Mouse (Mus musculus) limb, embryonic 14.5 days (tissue): ENCODE data around the gene Ddit4l. TPM values are rescaled to one million over a fixed set of nuclear protein-coding genes. Genes with fewer than 3 reads are reported as not detected.

Source experiments
- ATAC-seq: fragments of 200-750 bp; cut with Nextera tagmentation; 2 replicates; pipeline ENCODE4 v1.8.0; 2017; ENCODE audit warnings: low read depth, moderate number of reproducible peaks, moderate TSS enrichment; ENCODE audit not compliant: low FRiP score
- DNase-seq: peaks from one replicate; pipeline ENCODE4 v3.0.0-alpha.2; 2015; ENCODE audit warnings: low spot score
- H3K27ac ChIP-seq: fragments of 300-500 bp; sonication (generic); replicated peaks from 2 replicates; pipeline ENCODE4 v1.5.1; 2014; ENCODE audit warnings: low read depth, mild to moderate bottlenecking, low read length, moderate library complexity, mixed read lengths
- H3K27me3 ChIP-seq: fragments of 300-500 bp; sonication (generic); 2 replicates; pipeline ENCODE4 v1.6.1; 2014; ENCODE audit warnings: low read length, mixed read lengths; ENCODE audit not compliant: control insufficient read depth, insufficient read depth
- H3K36me3 ChIP-seq: fragments of 300-500 bp; sonication (generic); 2 replicates; pipeline ENCODE4 v1.6.1; 2014; ENCODE audit warnings: mild to moderate bottlenecking, low read length, moderate library complexity, mixed read lengths; ENCODE audit not compliant: control insufficient read depth, insufficient read depth
- H3K4me1 ChIP-seq: fragments of 300-500 bp; sonication (generic); 2 replicates; pipeline ENCODE4 v1.6.1; 2014; ENCODE audit warnings: antibody characterized with exemption, low read length, mixed read lengths; ENCODE audit not compliant: control insufficient read depth, insufficient read depth
- H3K4me2 ChIP-seq: fragments of 300-500 bp; sonication (generic); replicated peaks from 2 replicates; pipeline ENCODE4 v1.6.1; 2014; ENCODE audit warnings: low read depth, mild to moderate bottlenecking, low read length, moderate library complexity; ENCODE audit not compliant: severe bottlenecking
- H3K4me3 ChIP-seq: fragments of 300-500 bp; sonication (generic); replicated peaks from 2 replicates; pipeline ENCODE4 v1.5.1; 2014; ENCODE audit warnings: low read length
- H3K9ac ChIP-seq: fragments of 300-500 bp; sonication (generic); 2 replicates; pipeline ENCODE4 v1.6.1; 2014; ENCODE audit warnings: mild to moderate bottlenecking, low read depth, low read length, moderate library complexity; ENCODE audit not compliant: severe bottlenecking
- H3K9me3 ChIP-seq: fragments of 300-500 bp; sonication (generic); 2 replicates; pipeline ENCODE4 v1.6.1; 2016; ENCODE audit warnings: low read length; ENCODE audit not compliant: control insufficient read depth
- POLR2A ChIP-seq: fragments of 200-500 bp; IDR thresholded peaks from 2 replicates; pipeline ENCODE4 v1.8.0; 2012; ENCODE audit warnings: inconsistent platforms, mild to moderate bottlenecking, moderate library complexity, borderline replicate concordance; ENCODE audit not compliant: insufficient read depth, insufficient read length; ENCODE audit errors: extremely low read depth
- WGBS: fragments of 180-500 bp; shearing (Covaris S2); extraction: QIAGEN DNeasy Blood & Tissue Kit; methylation state at CpG from one replicate; pipeline ENCODE4 v1.1.7; 2014; 5-methylcytosine and 5-hydroxymethylcytosine counted together
- polyA plus RNA-seq, 2 experiments: library from polyadenylated mRNA; depleted of rRNA in 1 of 2; stranded (reverse) in 1 of 2; unstranded in 1 of 2; fragments of >200 nt; fragmentation: Nextera tagmentation in 1 of 2; extraction: Ambion mirVana in 1 of 2; gene quantifications; 2 replicates each; pipeline versions ENCODE4 v1.2.1 to v1.2.3; 2012 to 2014

The Ddit4l gene
- polyA plus RNA-seq, 2 experiments: 9.2 to 21.0 TPM

GRCm38 (mm10) chr3:137636571-137636970 lies 15.2 kb downstream of the Ddit4l start:
- WGBS: 87% methylated on average over 4 of the region's 4 CpGs

DNA sequence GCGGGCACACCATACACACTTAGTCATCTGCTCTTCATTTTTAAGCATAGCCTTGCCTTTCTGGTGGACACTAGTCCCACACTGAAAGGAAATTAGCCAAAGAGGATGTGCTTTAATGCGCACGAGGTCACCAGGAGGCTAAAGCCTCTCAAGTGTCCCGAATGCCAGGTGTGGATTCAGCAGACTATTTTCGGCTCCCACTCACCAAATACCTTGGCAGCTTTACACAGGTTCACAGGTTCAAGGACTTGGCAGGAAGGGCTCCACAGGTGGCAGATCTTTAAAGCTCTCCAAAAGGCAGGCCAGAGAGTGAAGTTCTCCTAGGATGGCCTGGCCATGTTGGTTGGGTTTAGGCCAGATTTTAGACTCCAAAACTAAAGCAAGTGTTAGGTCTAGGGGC lies 19.8 kb downstream of the Ddit4l start:
- no peak for TF ChIP-seq POLR2A
- Histone ChIP-seq H3K4me2 (no peak overlapping the region), H3K27ac (no peak overlapping the region), H3K36me3 (no peaks in the 10 kb centered on the region), H3K9ac (no peak overlapping the region), H3K27me3 (no peaks in the 10 kb centered on the region), H3K4me1 (0 out of 2 replicates have a peak, but pooled peaks cover 4% of the 10 kb centered on the region), H3K4me3 (no peak overlapping the region), H3K9me3 (no peaks in the 10 kb centered on the region)
- DNase-seq: no peak
- ATAC-seq: no peak
- 64% methylated on average over 5 of the region's 5 CpGs for WGBS

More at GRCm38 (mm10) chr3:137636571-137636970, 15.2 kb downstream of the Ddit4l start:
- Histone ChIP-seq H3K36me3 (no peaks in the 10 kb centered on the region), H3K4me1 (0 out of 2 replicates have a peak, but pooled peaks cover 2% of the 10 kb centered on the region), H3K9ac (no peak overlapping the region), H3K4me3 (no peak overlapping the region), H3K9me3 (no peaks in the 10 kb centered on the region), H3K27ac (no peak overlapping the region), H3K27me3 (no peaks in the 10 kb centered on the region), H3K4me2 (no peak overlapping the region)
- no peak for TF ChIP-seq POLR2A
- ATAC-seq (no peak), DNase-seq (no peak)

- Histone ChIP-seq H3K4me1 (0 out of 2 replicates have a peak, but pooled peaks cover 4% of the 10 kb centered on the region), H3K27me3 (no peaks in the 10 kb centered on the region), H3K9me3 (no peaks in the 10 kb centered on the region), H3K4me3 (no peak overlapping the region), H3K9ac (no peak overlapping the region), H3K36me3 (no peaks in the 10 kb centered on the region), H3K27ac (no peak overlapping the region), H3K4me2 (no peak overlapping the region)
- TF ChIP-seq POLR2A: no peak
- 22% methylated on average over 8 of the region's 8 CpGs for WGBS
- ATAC-seq (no peak), DNase-seq (no peak)
These were observed 20.7 kb downstream of the Ddit4l start for GRCm38 (mm10) chr3:137642137-137642536.

- no peaks in the 10 kb centered on the region for H3K36me3 ChIP-seq
- no peak overlapping the region for H3K4me3 ChIP-seq
- H3K27ac ChIP-seq: no peak overlapping the region
- WGBS: 69% methylated on average over 3 of the region's 3 CpGs
- H3K9me3 ChIP-seq: no peaks in the 10 kb centered on the region
- ATAC-seq (no peak), DNase-seq (no peak)
- no peak overlapping the region for H3K4me2 ChIP-seq
- H3K27me3 ChIP-seq: no peaks in the 10 kb centered on the region
- no peak overlapping the region for H3K9ac ChIP-seq
- no peak for TF ChIP-seq POLR2A
- H3K4me1 ChIP-seq: 0 out of 2 replicates have a peak, but pooled peaks cover 4% of the 10 kb centered on the region
These were observed 21.2 kb downstream of the Ddit4l start for GRCm38 (mm10) chr3:137642568-137642967.

- no peaks in the 10 kb centered on the region for H3K9me3 ChIP-seq
- no peak overlapping the region for H3K27ac ChIP-seq
- H3K27me3 ChIP-seq: no peaks in the 10 kb centered on the region
- peaks cover 9% of the 10 kb centered on the region; the same call in 1 of the 2 replicates for H3K4me1 ChIP-seq
- TF ChIP-seq POLR2A: no peak
- no peaks in the 10 kb centered on the region for H3K36me3 ChIP-seq
- 80% methylated on average over 3 of the region's 3 CpGs for WGBS
- ATAC-seq: no peak
- no peak overlapping the region for H3K4me3 ChIP-seq
- no peak for DNase-seq
- no peak overlapping the region for H3K9ac ChIP-seq
- no peak overlapping the region for H3K4me2 ChIP-seq
These were observed 22.7 kb downstream of the Ddit4l start for GRCm38 (mm10) chr3:137644081-137644480.

DNA sequence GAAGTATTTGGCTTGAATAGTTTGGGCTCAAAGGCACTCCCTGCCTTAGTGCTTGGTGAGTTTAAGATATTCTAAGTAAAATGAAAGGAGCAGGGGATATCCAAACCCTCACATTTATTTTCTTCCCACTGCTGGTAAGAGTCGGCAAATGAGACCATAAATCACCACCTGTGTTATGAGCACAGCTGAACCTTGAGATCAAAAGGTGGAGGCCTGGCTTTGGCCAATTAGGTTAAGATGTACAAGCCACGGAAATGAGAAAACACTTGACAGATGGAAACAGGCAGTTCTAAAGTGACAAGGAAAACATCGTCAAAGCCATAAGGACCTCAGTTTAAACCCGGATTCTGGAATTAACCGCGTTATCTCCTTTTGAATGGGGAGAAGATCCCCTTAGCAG lies 23.5 kb downstream of the Ddit4l start:
- TF ChIP-seq POLR2A: no peak
- DNase-seq (no peak), ATAC-seq (no peak)

More for the DNA sequence above, 23.5 kb downstream of the Ddit4l start:
- Histone ChIP-seq H3K4me1 (peaks cover 9% of the 10 kb centered on the region; the same call in 1 of the 2 replicates), H3K36me3 (no peaks in the 10 kb centered on the region), H3K27ac (no peak overlapping the region), H3K27me3 (no peaks in the 10 kb centered on the region), H3K4me3 (no peak overlapping the region), H3K9me3 (no peaks in the 10 kb centered on the region), H3K4me2 (no peak overlapping the region), H3K9ac (no peak overlapping the region)
- 12% methylated on average over 6 of the region's 6 CpGs for WGBS
